Mouse (Mus musculus) kidney, embryonic 15.5 days (tissue): Measurements from ENCODE around the gene Apol7a. TPM values are rescaled to one million over a fixed set of nuclear protein-coding genes. Genes with fewer than 3 reads are reported as not detected.

Source experiments
- ATAC-seq: fragments of 200-750 bp; cut with Nextera tagmentation; replicated peaks from 2 replicates; pipeline ENCODE4 v1.8.0; 2017; ENCODE audit warnings: moderate TSS enrichment; ENCODE audit not compliant: low FRiP score
- H3K27ac ChIP-seq: fragments of 300-500 bp; sonication (generic); 2 replicates; pipeline ENCODE4 v1.5.1; 2015; ENCODE audit warnings: mild to moderate bottlenecking, inconsistent platforms
- H3K27me3 ChIP-seq: fragments of 300-500 bp; sonication (generic); 2 replicates; pipeline ENCODE4 v1.6.1; 2015; ENCODE audit warnings: inconsistent platforms
- H3K36me3 ChIP-seq: fragments of 300-500 bp; sonication (generic); 2 replicates; pipeline ENCODE4 v1.6.1; 2015; ENCODE audit warnings: inconsistent platforms
- H3K4me1 ChIP-seq: fragments of 300-500 bp; sonication (generic); 2 replicates; pipeline ENCODE4 v1.6.1; 2015; ENCODE audit warnings: inconsistent platforms
- H3K4me2 ChIP-seq: fragments of 300-500 bp; sonication (generic); 2 replicates; pipeline ENCODE4 v1.6.1; 2015; ENCODE audit warnings: moderate library complexity, mild to moderate bottlenecking, inconsistent platforms
- H3K4me3 ChIP-seq: fragments of 300-500 bp; sonication (generic); replicated peaks from 2 replicates; pipeline ENCODE4 v1.5.1; 2015; ENCODE audit warnings: mild to moderate bottlenecking, inconsistent platforms
- H3K9ac ChIP-seq: fragments of 300-500 bp; sonication (generic); 2 replicates; pipeline ENCODE4 v1.6.1; 2015; ENCODE audit warnings: mild to moderate bottlenecking, inconsistent platforms
- H3K9me3 ChIP-seq: fragments of 300-500 bp; sonication (generic); replicated peaks from 2 replicates; pipeline ENCODE4 v1.6.1; 2016; ENCODE audit warnings: inconsistent platforms
- WGBS: fragments of 180-500 bp; shearing (Covaris S2); methylation state at CpG from one replicate; pipeline ENCODE4 v1.1.7; 2015; ENCODE audit warnings: mixed read lengths; 5-methylcytosine and 5-hydroxymethylcytosine counted together
- polyA plus RNA-seq: library from polyadenylated mRNA; unstranded; fragments of >200 nt; fragmentation: Nextera tagmentation; extraction: Ambion mirVana; gene quantifications from 2 replicates; pipeline ENCODE4 v1.2.1, GENCODE M21; 2015

The Apol7a gene
- polyA plus RNA-seq, 1 experiment from 2014 or later = 0.06 TPM

DNA sequence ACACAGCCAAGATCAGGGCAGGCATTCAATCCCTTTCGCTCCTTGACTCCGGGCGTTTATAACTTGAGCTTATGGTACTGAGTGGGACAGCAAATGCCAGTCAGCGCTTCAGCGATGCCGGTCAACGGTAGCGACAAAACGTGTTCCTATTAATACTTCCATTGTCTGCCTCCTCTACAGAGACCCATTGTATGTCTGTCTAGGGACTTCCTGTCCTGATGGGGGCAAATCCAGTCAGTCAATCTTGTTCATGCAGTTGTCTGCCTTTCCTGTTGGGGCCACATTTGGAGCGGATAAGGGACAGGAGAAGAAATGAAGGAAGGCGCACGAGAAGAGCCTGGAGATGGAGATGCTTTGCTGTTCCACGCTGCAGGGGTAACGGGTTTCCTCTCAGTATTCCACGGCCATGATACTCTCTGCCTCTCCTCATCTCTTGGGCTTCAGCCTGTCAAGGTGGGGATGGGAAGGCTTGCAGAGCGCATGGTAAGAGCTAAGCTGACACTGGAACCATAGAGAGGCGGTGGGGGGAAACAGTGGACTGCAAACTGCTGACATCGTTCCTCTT, 55.9 kb downstream of the Apol7a start:
- Histone ChIP-seq H3K27ac (peak overlapping the region; percentile 81), H3K4me1 (peaks cover 53% of the 10 kb centered on the region), H3K27me3 (no peaks in the 10 kb centered on the region), H3K4me3 (peak overlapping the region; percentile 27), H3K36me3 (no peaks in the 10 kb centered on the region), H3K9ac (peak overlapping the region; percentile 18; the same call in 1 of the 2 replicates), H3K4me2 (peak overlapping the region; percentile 64), H3K9me3 (no peaks in the 10 kb centered on the region)
- 23% methylated on average over 18 of the region's 18 CpGs for WGBS
- ATAC-seq = peak; percentile 31

DNA sequence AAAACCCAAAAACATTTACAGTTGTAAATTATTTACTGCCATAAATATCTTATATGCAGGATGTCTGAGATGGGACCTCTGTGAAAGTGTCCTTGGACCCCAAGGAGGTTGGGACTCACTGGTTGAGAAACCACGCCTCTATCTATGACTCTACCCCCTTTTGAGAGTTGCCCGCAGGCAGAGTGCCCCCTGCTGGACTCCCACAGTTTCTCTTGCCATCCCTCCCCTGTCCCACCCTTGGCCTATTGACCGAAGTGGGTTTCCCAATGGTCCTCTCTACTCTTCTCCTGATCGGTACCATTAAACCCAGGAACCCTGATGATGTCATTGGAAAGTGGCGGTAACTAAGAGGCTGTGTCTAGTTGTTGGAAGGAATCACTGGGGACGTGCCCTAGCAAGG, 56.9 kb downstream of the Apol7a start:
- no peaks in the 10 kb centered on the region for H3K36me3 ChIP-seq
- H3K27ac ChIP-seq = 0 out of 2 replicates have a peak overlapping the region, but pooled peaks have one; percentile 81
- ATAC-seq = no peak
- H3K9ac ChIP-seq = no peak overlapping the region
- no peaks in the 10 kb centered on the region for H3K27me3 ChIP-seq
- 90% methylated on average over 6 of the region's 6 CpGs for WGBS
- peaks cover 58% of the 10 kb centered on the region for H3K4me1 ChIP-seq
- H3K4me3 ChIP-seq = no peak overlapping the region
- no peaks in the 10 kb centered on the region for H3K9me3 ChIP-seq
- H3K4me2 ChIP-seq = no peak overlapping the region

DNA sequence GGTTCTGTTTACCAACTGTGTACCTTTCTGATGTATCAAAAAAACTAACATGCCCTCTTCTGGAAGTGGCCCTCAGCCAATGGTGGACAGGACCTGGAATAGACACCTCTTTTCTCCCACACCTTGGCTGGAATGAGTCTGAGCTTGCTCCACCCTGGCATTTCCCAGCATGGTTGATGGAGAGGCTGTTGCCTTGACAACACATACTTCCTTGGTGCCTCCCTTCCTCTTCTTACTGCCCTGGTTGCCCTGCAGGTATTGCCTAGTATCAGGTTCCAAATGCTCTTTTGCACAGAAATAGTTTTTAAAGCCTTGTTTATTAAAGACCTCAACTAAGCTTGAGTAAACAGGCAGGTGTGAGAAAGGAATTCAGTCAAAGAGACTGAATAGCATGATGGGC, 58.3 kb downstream of the Apol7a start:
- ATAC-seq = no peak
- Histone ChIP-seq H3K4me3 (no peak overlapping the region), H3K9me3 (no peaks in the 10 kb centered on the region), H3K27me3 (no peaks in the 10 kb centered on the region), H3K36me3 (no peaks in the 10 kb centered on the region), H3K4me2 (no peak overlapping the region), H3K27ac (no peak overlapping the region), H3K9ac (no peak overlapping the region), H3K4me1 (peaks cover 70% of the 10 kb centered on the region)

DNA sequence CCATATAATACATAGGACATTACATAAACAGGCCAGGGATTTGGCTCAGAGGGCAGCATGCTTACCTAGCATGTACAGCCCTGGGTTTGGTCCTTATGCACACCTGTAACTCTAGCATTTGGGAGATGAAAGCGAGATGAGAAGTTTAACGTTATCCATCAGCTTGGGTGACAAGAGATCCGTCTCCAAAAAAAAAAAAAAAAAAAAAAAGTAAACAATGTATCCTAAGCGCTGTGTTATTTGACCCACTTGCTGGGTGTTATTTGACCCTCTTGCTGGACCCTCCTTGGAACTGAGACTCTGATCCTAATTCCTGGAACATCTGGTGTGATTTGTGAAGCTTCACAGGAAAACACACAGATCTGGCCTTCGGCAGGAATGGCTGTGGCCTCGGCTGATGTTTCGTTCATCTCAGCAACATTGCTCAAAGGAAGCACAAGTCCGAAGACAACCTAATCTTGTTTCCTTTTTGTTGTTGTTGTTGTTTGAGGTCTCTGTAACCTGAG, 59.9 kb downstream of the Apol7a start:
- Histone ChIP-seq H3K4me3 (no peak overlapping the region), H3K9ac (no peak overlapping the region), H3K9me3 (no peaks in the 10 kb centered on the region), H3K36me3 (no peaks in the 10 kb centered on the region), H3K4me2 (no peak overlapping the region), H3K4me1 (peaks cover 63% of the 10 kb centered on the region), H3K27me3 (no peaks in the 10 kb centered on the region), H3K27ac (peak overlapping the region; percentile 70; the same call in 1 of the 2 replicates)
- ATAC-seq = no peak
- WGBS = 30% methylated on average over 8 of the region's 8 CpGs

DNA sequence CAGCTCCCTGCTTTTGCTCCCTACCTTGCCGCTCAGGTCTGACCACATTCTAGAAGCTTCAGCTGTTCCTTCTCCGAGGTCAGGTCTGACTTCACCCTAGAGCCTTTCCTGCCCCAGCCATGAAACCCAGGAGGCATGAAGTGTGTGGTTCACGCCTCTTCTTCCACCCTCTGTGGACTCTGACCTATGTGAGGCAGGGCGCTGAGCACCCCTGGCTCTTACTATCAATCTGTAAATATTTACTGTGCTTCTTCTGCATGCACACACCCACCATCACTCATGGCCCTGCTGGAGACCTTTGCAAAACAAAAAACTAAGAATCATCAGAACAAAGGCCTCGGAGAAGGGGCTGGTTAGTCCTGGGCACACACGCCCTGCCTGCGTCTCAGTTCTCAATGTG, 60.5 kb downstream of the Apol7a start:
- H3K27ac ChIP-seq = peak overlapping the region; percentile 70

More for the DNA sequence above, 60.5 kb downstream of the Apol7a start:
- 52% methylated on average over 7 of the region's 7 CpGs for WGBS
- H3K4me2 ChIP-seq = no peak overlapping the region
- no peaks in the 10 kb centered on the region for H3K9me3 ChIP-seq
- H3K4me3 ChIP-seq = no peak overlapping the region
- 0 out of 2 replicates have a peak overlapping the region, but pooled peaks have one; percentile 10 for H3K9ac ChIP-seq
- no peak for ATAC-seq
- H3K27me3 ChIP-seq = no peaks in the 10 kb centered on the region
- H3K4me1 ChIP-seq = peaks cover 58% of the 10 kb centered on the region
- H3K36me3 ChIP-seq = no peaks in the 10 kb centered on the region

Other genes with a start within 250 kb of the Apol7a start
- gene Rbfox2, start 92.1 kb downstream of the Apol7a start, polyA plus RNA-seq = 41.6 and 47.7 TPM in 2 replicates
- 0.17 TPM in 1 of 2 replicates, not detected in the other for gene Apol9a, start 12.0 kb upstream of the Apol7a start, polyA plus RNA-seq
- gene Apol7b, start 48.4 kb upstream of the Apol7a start, polyA plus RNA-seq = 0.18 TPM in 1 of 2 replicates, not detected in the other
- gene Apol10a, start 77.9 kb upstream of the Apol7a start, polyA plus RNA-seq = not detected in 2 replicates
- gene Apol11a, start 109.2 kb upstream of the Apol7a start, polyA plus RNA-seq = not detected in 2 replicates
- not detected in 2 replicates for gene Apol7c, start 134.2 kb upstream of the Apol7a start, polyA plus RNA-seq
- not detected in 2 replicates for gene 1700025B11Rik, start 162.8 kb upstream of the Apol7a start, polyA plus RNA-seq
- gene Apol10b, start 197.0 kb upstream of the Apol7a start, polyA plus RNA-seq = 0.12 and 0.23 TPM in 2 replicates
- not detected in 2 replicates for gene Gm36245, start 200.1 kb upstream of the Apol7a start, polyA plus RNA-seq
- gene Apol11b, start 244.2 kb upstream of the Apol7a start, polyA plus RNA-seq = 0.08 and 0.19 TPM in 2 replicates